Mouse (Mus musculus) left cerebral cortex, adult 11 months (tissue): ENCODE measurements around the gene Arpc3.
A peak's percentile ranks its signal among the peaks of the same experiment; 100 is the strongest.
"Not testable (repeated sequence)": the region's sequence is repeated elsewhere in the genome, so short reads cannot be mapped to it uniquely, and the experiment has no call there.

ENCODE experiments used
- DNase-seq: peaks from one replicate; pipeline ENCODE4 v3.0.0; 2022; ENCODE audit warnings: low spot score

The Arpc3 gene

DNA sequence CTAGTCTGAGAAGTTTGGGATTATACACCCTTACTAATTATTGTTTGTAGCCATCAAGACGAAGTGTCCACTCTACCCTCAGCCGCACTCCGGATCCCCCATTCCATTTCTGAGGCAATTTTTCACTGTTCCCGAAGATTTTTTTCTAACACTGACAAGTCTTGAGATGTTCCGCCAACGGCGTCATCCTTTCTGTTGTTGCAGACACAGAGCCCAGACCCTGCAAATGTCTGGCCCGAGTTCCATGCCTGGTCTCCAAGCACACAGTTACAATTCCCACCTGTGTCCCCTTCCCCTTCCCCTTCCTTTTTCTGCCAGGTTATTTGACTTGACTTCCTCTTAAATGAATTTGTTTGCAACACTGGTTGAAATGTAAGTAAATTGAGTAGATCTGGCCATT lies 8.2 kb downstream of the Arpc3 start:
- no peak for DNase-seq

- no peak for DNase-seq
These were observed 9.1 kb downstream of the Arpc3 start for GRCm38 (mm10) chr5:122400628-122401302.

- peak; percentile 57 for DNase-seq
These were observed 9.6 kb downstream of the Arpc3 start for GRCm38 (mm10) chr5:122401303-122401640.

GRCm38 (mm10) chr5:122402160-122402559 lies 10.5 kb downstream of the Arpc3 start:
- DNase-seq, result no peak

- peak; percentile 47 for DNase-seq
These were observed 11.1 kb downstream of the Arpc3 start for GRCm38 (mm10) chr5:122402772-122403171.

- no peak for DNase-seq
These were observed 11.7 kb downstream of the Arpc3 start for GRCm38 (mm10) chr5:122403362-122403761.

GRCm38 (mm10) chr5:122405537-122405936 lies 13.9 kb downstream of the Arpc3 start:
- no peak for DNase-seq

DNA sequence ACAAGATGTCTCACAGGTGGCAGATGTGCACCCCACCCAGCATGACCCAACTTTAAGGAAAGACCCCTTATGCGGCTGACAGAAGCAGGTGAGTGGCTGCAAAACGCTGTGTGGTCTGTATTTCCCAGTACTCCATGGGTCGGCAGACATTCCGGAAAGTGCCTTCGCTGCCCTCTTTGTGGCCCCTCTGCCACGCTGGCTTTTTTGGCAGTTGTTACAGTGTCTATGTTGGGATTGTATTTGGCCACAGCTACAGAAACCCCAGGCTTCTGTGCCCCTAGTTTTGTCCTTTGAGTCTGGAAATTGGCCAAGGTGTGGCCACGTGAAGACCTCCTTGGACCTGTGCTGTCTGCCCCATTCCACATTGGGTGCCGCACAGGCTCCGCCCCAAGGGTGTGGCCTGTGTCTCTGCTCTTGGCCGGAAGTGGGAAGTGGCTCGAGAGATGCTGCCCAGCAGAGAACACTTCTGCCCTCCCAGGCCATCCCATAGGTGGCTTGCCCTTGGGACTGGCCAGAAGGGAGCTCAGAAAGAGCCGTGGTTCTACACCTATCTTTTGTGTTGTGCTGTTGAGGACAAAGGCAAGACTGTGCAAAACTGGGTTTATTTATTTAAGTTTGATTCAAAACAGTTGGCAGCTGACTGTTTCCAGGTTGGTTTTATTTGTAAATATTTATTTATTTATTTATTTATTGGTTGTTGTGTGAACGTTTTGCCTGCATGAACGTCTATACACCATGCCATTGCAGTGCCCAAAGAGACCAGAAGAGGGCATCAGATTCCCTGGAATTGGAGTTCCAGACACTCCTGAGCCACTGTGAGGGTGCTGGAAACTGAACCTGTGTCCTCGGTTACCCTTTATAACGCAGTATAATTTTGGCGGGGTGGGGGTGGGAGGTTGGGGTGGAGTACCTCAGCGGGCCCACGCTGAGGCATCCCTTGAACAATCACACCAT lies 18.3 kb downstream of the Arpc3 start:
- no peak for DNase-seq

DNA sequence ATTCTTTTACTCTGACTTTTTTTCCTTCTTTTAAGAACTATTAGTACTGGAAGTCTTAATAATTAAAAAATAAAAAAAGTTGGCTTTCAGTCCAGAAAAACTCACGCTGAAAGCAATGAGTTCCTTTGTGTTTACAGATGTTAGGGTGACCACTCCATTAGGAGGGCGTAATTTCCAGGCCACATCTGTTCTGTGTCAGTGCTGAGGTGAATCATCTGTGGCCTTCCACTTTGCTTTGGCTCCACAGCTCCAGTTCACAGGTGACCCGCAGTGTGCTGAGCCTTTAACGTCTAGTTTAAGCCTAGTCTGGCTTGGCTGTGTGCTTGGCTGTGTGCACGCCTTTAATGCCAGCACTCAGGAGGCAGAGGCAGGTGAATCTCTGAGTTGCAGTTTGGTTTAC lies 20.2 kb downstream of the Arpc3 start:
- DNase-seq, result no peak

DNA sequence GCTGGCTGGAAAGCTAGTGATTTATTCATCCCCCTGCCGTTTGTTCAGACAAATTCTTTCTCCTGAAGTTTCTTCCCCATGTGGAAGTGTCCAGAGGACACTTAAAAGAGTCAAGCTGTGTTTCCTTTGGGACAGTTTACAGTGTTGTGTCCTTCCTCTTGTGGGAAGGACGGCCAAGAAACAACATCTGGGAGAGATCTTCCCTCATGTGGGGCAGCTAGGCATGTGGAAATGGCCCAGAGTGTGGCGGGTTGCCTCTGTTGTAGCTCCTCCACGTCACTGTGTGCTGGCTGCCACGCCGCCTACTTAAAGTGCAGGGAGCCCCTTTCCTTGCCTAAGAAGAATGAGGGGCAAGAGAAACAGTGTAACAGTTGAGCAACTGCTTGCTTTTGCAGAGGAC lies 21.1 kb downstream of the Arpc3 start:
- no peak for DNase-seq

GRCm38 (mm10) chr5:122414351-122414750 lies 22.7 kb downstream of the Arpc3 start:
- no peak for DNase-seq

- DNase-seq, result no peak
These were observed 23.8 kb downstream of the Arpc3 start for GRCm38 (mm10) chr5:122415465-122415864.

DNA sequence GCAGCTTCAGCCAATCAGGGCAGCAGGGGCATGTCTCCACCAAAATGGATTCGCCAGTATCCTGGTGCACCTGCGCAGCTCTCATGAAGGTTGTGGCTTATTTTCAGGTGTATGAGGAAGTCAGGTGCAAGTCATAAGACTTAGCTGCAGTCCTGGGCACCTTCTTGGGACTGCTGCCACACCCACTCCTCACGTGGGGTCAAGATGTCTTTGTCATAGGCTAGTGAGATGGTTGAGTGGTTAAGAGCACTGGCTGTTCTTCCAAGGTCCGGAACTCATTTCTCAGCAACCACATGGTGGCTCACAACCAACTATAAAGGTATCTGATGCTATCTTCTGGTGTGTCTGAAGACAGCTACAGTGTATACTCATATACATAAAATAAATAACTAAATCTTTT lies 29.0 kb downstream of the Arpc3 start:
- DNase-seq, result not testable (repeated sequence)

DNA sequence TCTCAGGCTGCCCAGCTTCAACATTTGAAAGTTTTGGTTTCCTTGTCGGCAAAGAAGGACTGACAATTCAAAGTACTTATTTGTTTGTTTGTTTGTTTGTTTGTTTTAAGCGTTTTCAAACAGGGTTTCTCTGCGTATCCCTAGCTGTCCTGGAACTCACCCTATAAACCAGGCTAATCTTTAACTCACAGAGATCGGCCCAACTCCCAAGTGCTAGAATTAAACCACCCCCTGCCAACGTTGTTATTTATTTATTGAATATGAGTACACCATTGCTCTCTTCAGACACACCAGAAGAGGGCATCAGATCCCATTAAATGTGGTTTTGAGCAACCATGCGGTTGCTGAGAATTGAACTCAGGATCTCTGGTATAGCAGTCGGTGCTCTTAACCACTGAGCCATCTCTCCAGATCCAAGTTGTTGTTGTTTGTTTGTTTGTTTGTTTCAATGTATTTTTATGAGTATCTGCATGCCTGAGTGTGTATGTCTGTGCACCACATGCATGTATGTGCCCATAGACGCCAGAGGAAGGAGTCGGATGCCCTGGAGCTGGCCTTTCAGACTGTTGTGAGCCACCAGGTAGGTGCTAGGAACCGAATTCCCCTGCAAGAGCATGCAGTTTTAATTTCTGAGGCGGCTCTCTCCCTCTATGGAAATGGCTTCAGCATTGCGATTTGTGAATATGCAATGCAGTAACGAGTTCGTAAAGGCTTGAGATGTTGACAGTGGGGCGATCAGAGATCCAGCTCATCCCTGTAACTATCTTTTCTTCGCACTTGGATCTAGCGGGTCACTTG lies 29.8 kb downstream of the Arpc3 start, which contains the start of gene Anapc7:
TSS of gene Anapc7 (plus strand) at position 423 of the 798 bp plus-strand sequence.
- DNase-seq, result no peak

- peak; percentile 73 for DNase-seq
These were observed 30.6 kb downstream of the Arpc3 start for GRCm38 (mm10) chr5:122422071-122422964.

DNA sequence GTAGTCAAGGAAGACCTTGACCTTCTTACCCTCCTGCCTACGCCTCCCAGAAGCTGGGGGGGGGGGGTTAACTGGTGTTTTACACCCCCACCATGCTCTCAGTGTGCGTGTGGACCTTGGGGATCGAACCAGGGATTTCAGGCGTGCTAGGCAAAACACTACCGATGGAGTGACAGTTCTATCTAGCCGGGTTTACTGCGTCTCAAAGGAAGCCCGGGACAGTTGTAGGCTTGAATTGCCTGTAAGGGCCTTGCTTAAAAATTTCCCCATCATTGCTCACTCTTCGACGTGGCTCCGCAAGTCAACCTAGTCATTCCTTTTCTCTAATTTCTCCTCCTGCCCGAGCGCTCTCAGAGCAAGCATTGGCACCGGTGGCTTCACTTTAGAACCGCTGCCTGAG lies 31.4 kb downstream of the Arpc3 start:
- no peak for DNase-seq

- no peak for DNase-seq
These were observed 33.9 kb downstream of the Arpc3 start for GRCm38 (mm10) chr5:122425550-122425949.

- no peak for DNase-seq
These were observed 38.5 kb downstream of the Arpc3 start for GRCm38 (mm10) chr5:122430036-122430775.

DNA sequence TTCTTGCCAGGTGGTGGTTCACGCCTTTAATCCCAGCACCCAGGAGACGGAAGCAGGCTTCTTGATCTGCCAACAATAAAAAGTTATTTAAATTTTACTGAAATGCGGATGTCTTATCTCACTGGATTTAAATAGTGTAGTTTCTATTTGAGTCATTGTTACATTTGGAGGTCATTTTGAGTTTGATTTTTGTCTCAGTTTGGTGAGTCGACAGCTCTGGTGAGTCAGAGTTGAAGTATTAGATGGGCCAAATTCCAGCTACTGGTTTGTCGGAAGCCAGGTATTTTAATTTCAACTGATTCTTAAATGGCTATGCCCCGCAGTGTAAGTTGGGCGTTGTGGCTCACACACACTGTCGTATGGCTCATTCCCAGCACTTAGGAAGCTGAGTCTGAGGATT lies 39.5 kb downstream of the Arpc3 start:
- no peak for DNase-seq

GRCm38 (mm10) chr5:122434541-122434940 lies 42.9 kb downstream of the Arpc3 start:
- DNase-seq, result no peak
